Mouse (Mus musculus): ENCODE data around the gene Pnlip.

- TF ChIP-seq CTCF (IDR thresholded peaks at IDR 0.05; ENCODE audit: borderline replicate concordance, extremely low read depth, insufficient read depth, insufficient read length), result no peak
- TF ChIP-seq POLR2A (IDR thresholded peaks at IDR 0.05; ENCODE audit: borderline replicate concordance, extremely low read depth, insufficient read depth, insufficient read length, poor library complexity, severe bottlenecking), result no peak
Observed at GRCm38 (mm10) chr19:58629351-58629773, 22.9 kb upstream of the Pnlip start.

Measured in brain, embryonic 14.5 days (tissue).